Mouse (Mus musculus) G1E (cell line): ENCODE data around the gene Srd5a1.

ENCODE experiments used
- CTCF ChIP-seq: IDR thresholded peaks from 2 replicates; pipeline ENCODE4 v1.5.1; 2012; ENCODE audit warnings: low read depth, low read length, inconsistent platforms, mixed read lengths
- GATA1 ChIP-seq: IDR thresholded peaks from 2 replicates; pipeline ENCODE4 v1.6.1; 2012; ENCODE audit warnings: borderline replicate concordance, low read length, inconsistent platforms, mixed read lengths
- GATA2 ChIP-seq: IDR thresholded peaks from 2 replicates; pipeline ENCODE4 v1.6.1; 2012; ENCODE audit warnings: low read depth, low read length, inconsistent platforms, borderline replicate concordance
- POLR2AphosphoS5 ChIP-seq: IDR thresholded peaks from 2 replicates; pipeline ENCODE4 v1.6.1; 2012; ENCODE audit warnings: low read depth, low read length, inconsistent platforms; ENCODE audit not compliant: insufficient replicate concordance
- TAL1 ChIP-seq: conservative IDR thresholded peaks from 2 replicates; pipeline ENCODE4 v1.6.1; 2012; ENCODE audit warnings: low read depth, low read length, inconsistent platforms, mixed read lengths

DNA sequence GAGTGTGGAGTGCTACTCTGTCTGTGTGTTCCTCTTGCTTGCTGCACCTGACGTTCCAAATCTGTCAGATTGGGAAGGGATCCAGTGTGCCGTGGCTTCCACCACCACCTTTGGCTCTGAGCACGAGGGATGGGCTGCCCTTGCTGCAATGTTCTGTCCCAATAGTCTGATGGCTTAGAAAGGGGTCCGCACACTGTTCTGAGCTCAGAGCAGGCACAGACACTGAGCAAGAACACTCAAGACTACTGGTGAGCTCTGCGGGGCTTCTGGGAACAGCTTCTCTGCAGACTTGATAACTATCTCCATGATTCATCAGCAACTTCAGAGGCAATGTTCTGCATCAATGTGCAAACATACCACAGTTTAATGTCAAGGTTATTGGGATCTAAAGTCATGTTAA, 9.9 kb downstream of the Srd5a1 start:
- TF ChIP-seq CTCF (no peak), POLR2AphosphoS5 (no peak), GATA1 (no peak), TAL1 (no peak), GATA2 (no peak)
